Mouse (Mus musculus) hindlimb bud, embryonic 11.5 days (tissue): ENCODE data around the gene Hoxd3.

Source experiments
- DNase-seq: peaks from one replicate; pipeline ENCODE4 v3.0.0-alpha.2; 2012; ENCODE audit warnings: low read depth, low spot score; ENCODE audit errors: extremely low spot score

Hoxd3 gene

GRCm38 (mm10) chr2:74704999-74705466 is 6.7 kb upstream of the Hoxd3 start:
- no peak for DNase-seq

- DNase-seq: no peak
Observed at GRCm38 (mm10) chr2:74705467-74706089, 6.1 kb upstream of the Hoxd3 start.

GRCm38 (mm10) chr2:74706393-74706960 is 5.2 kb upstream of the Hoxd3 start:
- DNase-seq: no peak

- DNase-seq: no peak
Observed at GRCm38 (mm10) chr2:74707599-74707998, 4.1 kb upstream of the Hoxd3 start.

GRCm38 (mm10) chr2:74708676-74709075 is 3.1 kb upstream of the Hoxd3 start:
- no peak for DNase-seq

- DNase-seq: no peak
Observed at GRCm38 (mm10) chr2:74709465-74710419, 2.0 kb upstream of the Hoxd3 start.

- DNase-seq: no peak
Observed at GRCm38 (mm10) chr2:74710929-74711543, 691 bp upstream of the Hoxd3 start.

- DNase-seq: no peak
Observed at GRCm38 (mm10) chr2:74713239-74714150, 1.8 kb downstream of the Hoxd3 start.

- DNase-seq: no peak
Observed at GRCm38 (mm10) chr2:74714156-74714789, 2.5 kb downstream of the Hoxd3 start.

- DNase-seq: no peak
Observed at GRCm38 (mm10) chr2:74714881-74715280, 3.2 kb downstream of the Hoxd3 start.

- DNase-seq: peak; percentile 94
Observed at GRCm38 (mm10) chr2:74715504-74716241, 3.9 kb downstream of the Hoxd3 start.

- no peak for DNase-seq
Observed at GRCm38 (mm10) chr2:74720384-74720783, 8.7 kb downstream of the Hoxd3 start.

- DNase-seq: no peak
Observed at GRCm38 (mm10) chr2:74720955-74721491, 9.3 kb downstream of the Hoxd3 start.

GRCm38 (mm10) chr2:74721882-74722281 is 10.2 kb downstream of the Hoxd3 start:
- DNase-seq: no peak

- no peak for DNase-seq
Observed at GRCm38 (mm10) chr2:74722949-74723348, 11.2 kb downstream of the Hoxd3 start.

GRCm38 (mm10) chr2:74724244-74725015 is 12.7 kb downstream of the Hoxd3 start:
- DNase-seq: no peak

- no peak for DNase-seq
Observed at GRCm38 (mm10) chr2:74725171-74725570, 13.4 kb downstream of the Hoxd3 start.

- no peak for DNase-seq
Observed at GRCm38 (mm10) chr2:74726551-74726950, 14.8 kb downstream of the Hoxd3 start, which contains the start of gene Gm28230. Gene Gm28230 (plus strand): TSS chr2:74726728.
